Mouse (Mus musculus) gonadal fat pad, adult 2 months (tissue): ENCODE measurements around the gene Trim2. TPM values are rescaled to one million over a fixed set of nuclear protein-coding genes. Genes with fewer than 3 reads are reported as not detected.

Experiments
- DNase-seq: peaks from one replicate; pipeline ENCODE4 v3.0.0-alpha.2; 2012; ENCODE audit warnings: low read depth
- polyA plus RNA-seq: library from polyadenylated mRNA; depleted of rRNA; stranded (reverse); fragments of >200 nt; gene quantifications from 2 replicates; pipeline ENCODE4 v1.2.3, GENCODE M21; 2012

Gene Trim2
- polyA plus RNA-seq, 1 experiment: 35.2 TPM

- no peak for DNase-seq
Observed at GRCm38 (mm10) chr3:84286311-84286710, 20.4 kb downstream of the Trim2 start.

- no peak for DNase-seq
Observed at GRCm38 (mm10) chr3:84284796-84285195, 21.9 kb downstream of the Trim2 start.

GRCm38 (mm10) chr3:84283524-84283923, 23.2 kb downstream of the Trim2 start:
- DNase-seq: no peak

- DNase-seq: no peak
Observed at GRCm38 (mm10) chr3:84281936-84282371, 24.7 kb downstream of the Trim2 start.

GRCm38 (mm10) chr3:84278809-84279208, 27.9 kb downstream of the Trim2 start:
- peak; percentile 23 for DNase-seq

GRCm38 (mm10) chr3:84275124-84275523, 31.6 kb downstream of the Trim2 start:
- DNase-seq: no peak

GRCm38 (mm10) chr3:84272293-84273015, 34.2 kb downstream of the Trim2 start:
- no peak for DNase-seq

GRCm38 (mm10) chr3:84271794-84272193, 34.9 kb downstream of the Trim2 start:
- DNase-seq: no peak

- no peak for DNase-seq
Observed at GRCm38 (mm10) chr3:84271058-84271457, 35.6 kb downstream of the Trim2 start.

GRCm38 (mm10) chr3:84270624-84270995, 36.1 kb downstream of the Trim2 start:
- DNase-seq: no peak

GRCm38 (mm10) chr3:84269987-84270623, 36.6 kb downstream of the Trim2 start:
- no peak for DNase-seq

GRCm38 (mm10) chr3:84268434-84268833, 38.2 kb downstream of the Trim2 start:
- DNase-seq: no peak

- no peak for DNase-seq
Observed at GRCm38 (mm10) chr3:84266391-84266931, 40.2 kb downstream of the Trim2 start.

- DNase-seq: no peak
Observed at GRCm38 (mm10) chr3:84265084-84265483, 41.6 kb downstream of the Trim2 start.

- DNase-seq: no peak
Observed at GRCm38 (mm10) chr3:84264395-84264794, 42.3 kb downstream of the Trim2 start.

- no peak for DNase-seq
Observed at GRCm38 (mm10) chr3:84262804-84263203, 43.9 kb downstream of the Trim2 start.

GRCm38 (mm10) chr3:84261863-84262262, 44.8 kb downstream of the Trim2 start:
- DNase-seq: no peak

- DNase-seq: no peak
Observed at GRCm38 (mm10) chr3:84260837-84261236, 45.8 kb downstream of the Trim2 start.

GRCm38 (mm10) chr3:84260024-84260535, 46.6 kb downstream of the Trim2 start:
- DNase-seq: no peak

GRCm38 (mm10) chr3:84259281-84260023, 47.2 kb downstream of the Trim2 start:
- no peak for DNase-seq

GRCm38 (mm10) chr3:84258518-84259031, 48.1 kb downstream of the Trim2 start:
- DNase-seq: no peak

- DNase-seq: no peak
Observed at GRCm38 (mm10) chr3:84257989-84258517, 48.6 kb downstream of the Trim2 start.
